Mouse (Mus musculus) bone marrow, adult 2 months (tissue): ENCODE measurements around the gene Megf8.

ENCODE experiments used
- CTCF ChIP-seq: fragments of 200-500 bp; IDR thresholded peaks from 2 replicates; pipeline ENCODE4 v1.5.1; 2011; ENCODE audit warnings: low read length, control low read depth; ENCODE audit not compliant: control insufficient read depth, insufficient read depth
- POLR2A ChIP-seq: fragments of 200-500 bp; IDR thresholded peaks from 2 replicates; pipeline ENCODE4 v1.6.1; 2011; ENCODE audit warnings: low read depth, mild to moderate bottlenecking, control low read depth, low read length, borderline replicate concordance; ENCODE audit not compliant: control insufficient read depth

GRCm38 (mm10) chr7:25409114-25409760 lies 92.3 kb downstream of the Megf8 start:
- TF ChIP-seq POLR2A: no peak
- no peak for TF ChIP-seq CTCF
